In the genomic region with DNA sequence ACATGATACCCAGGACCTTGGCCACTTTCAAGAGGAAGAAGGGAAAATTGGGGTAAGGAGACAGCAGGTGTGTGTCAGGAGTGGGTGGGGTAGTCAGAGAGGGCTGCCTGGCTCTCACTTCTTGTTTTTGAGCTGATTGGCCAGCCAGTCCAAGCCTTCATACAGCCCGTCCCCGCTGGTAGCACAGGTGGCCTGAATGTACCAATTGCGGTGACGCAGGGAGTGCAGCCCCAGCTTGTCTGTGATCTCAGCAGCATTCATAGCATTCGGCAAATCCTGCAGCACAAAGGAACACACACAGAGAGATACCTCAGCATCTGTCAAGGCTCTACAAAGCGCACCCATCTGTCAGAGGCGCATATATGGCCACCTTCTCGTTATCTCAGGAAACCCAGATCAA, we compare ENCODE assay signal across 15 mouse cellular contexts.
"Had no signal": no experiment of that assay in that cellular context is flagged by ENCODE, and none has a peak within 500 bp of the region (broad histone marks: within the 10 kb centered on the region; RNA-seq: fewer than 3 reads in every experiment).

No protein-coding gene starts in this region.

- DNase-seq: gastrocnemius, postnatal 14 days; gastrocnemius, postnatal 36 days; heart, adult 11 months; heart, adult 2 months; heart, postnatal 14 days; heart, postnatal 36 days; kidney, adult 18-20 months; kidney, adult 8-10 months; kidney, postnatal 10 days; kidney, postnatal 25 days; kidney, postnatal 4 days; layer of hippocampus, postnatal 36 days; left cerebral cortex, postnatal 4 days had no signal

- ATAC-seq: hindbrain, postnatal 0 days; intestine, embryonic 16.5 days had no signal
